Mouse (Mus musculus) hindbrain, embryonic 13.5 days (tissue): ENCODE data around the gene Josd1. TPM values are rescaled to one million over a fixed set of nuclear protein-coding genes. Genes with fewer than 3 reads are reported as not detected.

Experiments
- ATAC-seq: fragments of 200-750 bp; cut with Nextera tagmentation; 2 replicates; pipeline ENCODE4 v1.8.0; 2017; ENCODE audit warnings: moderate TSS enrichment; ENCODE audit not compliant: low FRiP score
- H3K27ac ChIP-seq: fragments of 300-500 bp; sonication (generic); 2 replicates; pipeline ENCODE4 v1.5.1; 2015; ENCODE audit warnings: inconsistent platforms, mild to moderate bottlenecking, moderate library complexity
- H3K27me3 ChIP-seq: fragments of 300-500 bp; sonication (generic); 2 replicates; pipeline ENCODE4 v1.6.1; 2015; ENCODE audit warnings: mild to moderate bottlenecking, inconsistent platforms
- H3K36me3 ChIP-seq: fragments of 300-500 bp; sonication (generic); 2 replicates; pipeline ENCODE4 v1.6.1; 2015; ENCODE audit warnings: mild to moderate bottlenecking, inconsistent platforms
- H3K4me1 ChIP-seq: fragments of 300-500 bp; sonication (generic); replicated peaks from 2 replicates; pipeline ENCODE4 v1.6.1; 2015; ENCODE audit warnings: inconsistent platforms
- H3K4me2 ChIP-seq: fragments of 300-500 bp; sonication (generic); 2 replicates; pipeline ENCODE4 v1.6.1; 2015; ENCODE audit warnings: inconsistent platforms, mild to moderate bottlenecking, moderate library complexity
- H3K4me3 ChIP-seq: fragments of 300-500 bp; sonication (generic); 2 replicates; pipeline ENCODE4 v1.5.1; 2015; ENCODE audit warnings: mild to moderate bottlenecking, inconsistent platforms
- H3K9ac ChIP-seq: fragments of 300-500 bp; sonication (generic); 2 replicates; pipeline ENCODE4 v1.6.1; 2015; ENCODE audit warnings: mild to moderate bottlenecking, inconsistent platforms
- H3K9me3 ChIP-seq: fragments of 300-500 bp; sonication (generic); 2 replicates; pipeline ENCODE4 v1.6.1; 2016; ENCODE audit warnings: inconsistent platforms
- WGBS: fragments of 180-500 bp; shearing (Covaris S2); methylation state at CpG from one replicate; pipeline ENCODE4 v1.1.7; 2015; 5-methylcytosine and 5-hydroxymethylcytosine counted together
- polyA plus RNA-seq: library from polyadenylated mRNA; unstranded; fragments of >200 nt; fragmentation: Nextera tagmentation; extraction: Ambion mirVana; gene quantifications from 2 replicates; pipeline ENCODE4 v1.2.1, GENCODE M21; 2015

Gene Josd1
- polyA plus RNA-seq, 1 experiment from 2014 or later = 20.2 TPM

- WGBS = 84% methylated on average over 6 of the region's 6 CpGs
- ATAC-seq = no peak
Observed at GRCm38 (mm10) chr15:79716710-79717109, 29.0 kb upstream of the Josd1 start.

GRCm38 (mm10) chr15:79715646-79716045, 27.9 kb upstream of the Josd1 start:
- Histone ChIP-seq H3K27me3 (no peaks in the 10 kb centered on the region), H3K36me3 (peaks cover 99% of the 10 kb centered on the region), H3K9ac (no peak overlapping the region), H3K4me2 (no peak overlapping the region), H3K4me1 (no peaks in the 10 kb centered on the region), H3K27ac (no peak overlapping the region), H3K4me3 (no peak overlapping the region), H3K9me3 (no peaks in the 10 kb centered on the region)
- no peak for ATAC-seq
- WGBS = 95% methylated on average over 7 of the region's 7 CpGs

More at GRCm38 (mm10) chr15:79716710-79717109, 29.0 kb upstream of the Josd1 start:
- H3K27ac ChIP-seq = no peak overlapping the region
- no peaks in the 10 kb centered on the region for H3K4me1 ChIP-seq
- no peak overlapping the region; the same call in 1 of the 2 replicates for H3K9ac ChIP-seq
- no peak overlapping the region for H3K4me3 ChIP-seq
- H3K9me3 ChIP-seq = no peaks in the 10 kb centered on the region
- peaks cover 97% of the 10 kb centered on the region for H3K36me3 ChIP-seq
- no peak overlapping the region for H3K4me2 ChIP-seq
- H3K27me3 ChIP-seq = no peaks in the 10 kb centered on the region

GRCm38 (mm10) chr15:79708229-79708822, 20.6 kb upstream of the Josd1 start:
- Histone ChIP-seq H3K27me3 (no peaks in the 10 kb centered on the region), H3K4me1 (no peaks in the 10 kb centered on the region), H3K36me3 (peaks cover 60% of the 10 kb centered on the region), H3K27ac (no peak overlapping the region), H3K4me2 (no peak overlapping the region), H3K4me3 (no peak overlapping the region), H3K9ac (no peak overlapping the region), H3K9me3 (no peaks in the 10 kb centered on the region)
- 97% methylated on average over 5 of the region's 5 CpGs for WGBS
- no peak for ATAC-seq

GRCm38 (mm10) chr15:79706603-79707214, 19.0 kb upstream of the Josd1 start:
- no peaks in the 10 kb centered on the region for H3K27me3 ChIP-seq
- H3K27ac ChIP-seq = no peak overlapping the region
- H3K9me3 ChIP-seq = no peaks in the 10 kb centered on the region
- H3K4me3 ChIP-seq = no peak overlapping the region
- 90% methylated on average over 17 of the region's 17 CpGs for WGBS
- no peaks in the 10 kb centered on the region for H3K4me1 ChIP-seq
- no peak overlapping the region for H3K4me2 ChIP-seq
- ATAC-seq = no peak
- H3K36me3 ChIP-seq = peaks cover 44% of the 10 kb centered on the region
- H3K9ac ChIP-seq = no peak overlapping the region

GRCm38 (mm10) chr15:79697558-79698187, 10.0 kb upstream of the Josd1 start:
- Histone ChIP-seq H3K27ac (peak overlapping the region; percentile 78), H3K4me1 (peaks cover 30% of the 10 kb centered on the region), H3K9ac (no peak overlapping the region), H3K4me3 (no peak overlapping the region), H3K27me3 (no peaks in the 10 kb centered on the region), H3K9me3 (no peaks in the 10 kb centered on the region), H3K4me2 (no peak overlapping the region), H3K36me3 (peaks cover 18% of the 10 kb centered on the region; the same call in 1 of the 2 replicates)
- WGBS = 72% methylated on average over 9 of the region's 9 CpGs
- ATAC-seq = no peak

GRCm38 (mm10) chr15:79697011-79697410, 9.3 kb upstream of the Josd1 start:
- Histone ChIP-seq H3K27me3 (no peaks in the 10 kb centered on the region), H3K4me3 (no peak overlapping the region), H3K27ac (peak overlapping the region; percentile 78), H3K9me3 (no peaks in the 10 kb centered on the region), H3K9ac (peak overlapping the region; percentile 19; the same call in 1 of the 2 replicates), H3K36me3 (peaks cover 18% of the 10 kb centered on the region; the same call in 1 of the 2 replicates), H3K4me2 (no peak overlapping the region), H3K4me1 (peaks cover 36% of the 10 kb centered on the region)
- WGBS = 54% methylated on average over 6 of the region's 6 CpGs
- ATAC-seq = peak; percentile 49; the same call in 1 of the 2 replicates

- Histone ChIP-seq H3K9ac (no peak overlapping the region), H3K36me3 (peaks cover 18% of the 10 kb centered on the region; the same call in 1 of the 2 replicates), H3K4me2 (no peak overlapping the region), H3K27me3 (no peaks in the 10 kb centered on the region), H3K4me3 (no peak overlapping the region), H3K4me1 (peaks cover 41% of the 10 kb centered on the region), H3K27ac (peak overlapping the region; percentile 78; the same call in 1 of the 2 replicates), H3K9me3 (no peaks in the 10 kb centered on the region)
- no peak for ATAC-seq
- WGBS = 96% methylated on average over 2 of the region's 2 CpGs
Observed at GRCm38 (mm10) chr15:79696508-79696907, 8.8 kb upstream of the Josd1 start.

- no peaks in the 10 kb centered on the region for H3K9me3 ChIP-seq
- H3K27ac ChIP-seq = no peak overlapping the region
- no peaks in the 10 kb centered on the region for H3K27me3 ChIP-seq
- peaks cover 45% of the 10 kb centered on the region for H3K4me1 ChIP-seq
- 85% methylated on average over 3 of the region's 3 CpGs for WGBS
- H3K9ac ChIP-seq = no peak overlapping the region
- peaks cover 18% of the 10 kb centered on the region; the same call in 1 of the 2 replicates for H3K36me3 ChIP-seq
- H3K4me3 ChIP-seq = no peak overlapping the region
- no peak overlapping the region for H3K4me2 ChIP-seq
- no peak for ATAC-seq
Observed at GRCm38 (mm10) chr15:79695516-79695915, 7.8 kb upstream of the Josd1 start.

- H3K9me3 ChIP-seq = no peaks in the 10 kb centered on the region
- H3K4me1 ChIP-seq = peaks cover 51% of the 10 kb centered on the region
- H3K36me3 ChIP-seq = peaks cover 17% of the 10 kb centered on the region; the same call in 1 of the 2 replicates
- no peaks in the 10 kb centered on the region for H3K27me3 ChIP-seq
- H3K9ac ChIP-seq = no peak overlapping the region; the same call in 1 of the 2 replicates
- WGBS = 93% methylated on average over 4 of the region's 4 CpGs
- H3K4me3 ChIP-seq = no peak overlapping the region
- no peak overlapping the region for H3K27ac ChIP-seq
- no peak for ATAC-seq
- no peak overlapping the region for H3K4me2 ChIP-seq
Observed at GRCm38 (mm10) chr15:79694512-79694911, 6.8 kb upstream of the Josd1 start.

- peaks cover 51% of the 10 kb centered on the region for H3K4me1 ChIP-seq
- H3K9me3 ChIP-seq = no peaks in the 10 kb centered on the region
- 0 out of 2 replicates have a peak overlapping the region, but pooled peaks have one; percentile 8 for H3K4me2 ChIP-seq
- no peak for ATAC-seq
- no peak overlapping the region; the same call in 1 of the 2 replicates for H3K9ac ChIP-seq
- no peaks in the 10 kb centered on the region for H3K27me3 ChIP-seq
- H3K4me3 ChIP-seq = no peak overlapping the region
- H3K36me3 ChIP-seq = peaks cover 12% of the 10 kb centered on the region; the same call in 1 of the 2 replicates
- no peak overlapping the region for H3K27ac ChIP-seq
- 89% methylated on average over 11 of the region's 11 CpGs for WGBS
Observed at GRCm38 (mm10) chr15:79693740-79694139, 6.0 kb upstream of the Josd1 start.

GRCm38 (mm10) chr15:79692334-79692733, 4.6 kb upstream of the Josd1 start:
- peak overlapping the region; percentile 96 for H3K4me2 ChIP-seq
- H3K4me1 ChIP-seq = peaks cover 49% of the 10 kb centered on the region
- peak overlapping the region; percentile 70 for H3K4me3 ChIP-seq

GRCm38 (mm10) chr15:79691023-79691508, 3.3 kb upstream of the Josd1 start:
- Histone ChIP-seq H3K9me3 (no peaks in the 10 kb centered on the region), H3K4me2 (peak overlapping the region; percentile 96), H3K27ac (peak overlapping the region; percentile 91), H3K36me3 (peaks cover 12% of the 10 kb centered on the region; the same call in 1 of the 2 replicates), H3K4me3 (peak overlapping the region; percentile 70), H3K9ac (peak overlapping the region; percentile 87), H3K4me1 (peaks cover 46% of the 10 kb centered on the region), H3K27me3 (no peaks in the 10 kb centered on the region)
- under 1% methylated on average over 43 of the region's 53 CpGs for WGBS
- ATAC-seq = no peak

More at GRCm38 (mm10) chr15:79692334-79692733, 4.6 kb upstream of the Josd1 start:
- no peak for ATAC-seq
- peak overlapping the region; percentile 87 for H3K9ac ChIP-seq
- H3K9me3 ChIP-seq = no peaks in the 10 kb centered on the region
- 77% methylated on average over 5 of the region's 5 CpGs for WGBS
- peaks cover 12% of the 10 kb centered on the region; the same call in 1 of the 2 replicates for H3K36me3 ChIP-seq
- H3K27ac ChIP-seq = no peak overlapping the region
- H3K27me3 ChIP-seq = no peaks in the 10 kb centered on the region
